Mouse (Mus musculus): ENCODE results near the gene 4930558K02Rik. TPM values are rescaled to one million over a fixed set of nuclear protein-coding genes. Genes with fewer than 3 reads are reported as not detected.

The 4930558K02Rik gene
- total RNA-seq, 2 experiments from 2014 or later = not detected

- DNase-seq (ENCODE audit: low spot score in 2 of 2) = no peak
- intact Hi-C loops (cut with DNase I) = no loop called here
These were observed 63.4 kb downstream of the 4930558K02Rik start for GRCm38 (mm10) chr1:161916036-161916435.

- intact Hi-C loops (cut with DNase I) = no loop called here
- DNase-seq (ENCODE audit: low spot score in 2 of 2) = no peak
These were observed 65.8 kb downstream of the 4930558K02Rik start for GRCm38 (mm10) chr1:161913648-161913984.

GRCm38 (mm10) chr1:161912940-161913647, 66.3 kb downstream of the 4930558K02Rik start:
- DNase-seq (ENCODE audit: low spot score in 2 of 2) = no peak
- intact Hi-C loops (cut with DNase I) = no loop called here

GRCm38 (mm10) chr1:161909074-161909473, 70.4 kb downstream of the 4930558K02Rik start:
- intact Hi-C loops (cut with DNase I) = no loop called here
- no peak for DNase-seq (ENCODE audit: low spot score in 2 of 2)

- DNase-seq (ENCODE audit: low spot score in 2 of 2) = no peak
- intact Hi-C loops (cut with DNase I) = no loop called here
These were observed 71.5 kb downstream of the 4930558K02Rik start for GRCm38 (mm10) chr1:161907795-161908457.

- intact Hi-C loops (cut with DNase I) = no loop called here
- DNase-seq (ENCODE audit: low spot score in 2 of 2) = no peak
These were observed 72.3 kb downstream of the 4930558K02Rik start for GRCm38 (mm10) chr1:161907111-161907510.

GRCm38 (mm10) chr1:161902692-161903452, 76.6 kb downstream of the 4930558K02Rik start:
- intact Hi-C loops (cut with DNase I) = no loop called here
- no peak for DNase-seq (ENCODE audit: low spot score in 2 of 2)

GRCm38 (mm10) chr1:161900129-161900528, 79.3 kb downstream of the 4930558K02Rik start:
- no peak for DNase-seq (ENCODE audit: low spot score in 2 of 2)
- intact Hi-C loops (cut with DNase I) = no loop called here

- DNase-seq (ENCODE audit: low spot score in 2 of 2) = no peak
- intact Hi-C loops (cut with DNase I) = no loop called here
These were observed 82.2 kb downstream of the 4930558K02Rik start for GRCm38 (mm10) chr1:161897235-161897634.

- intact Hi-C loops (cut with DNase I) = no loop called here
- no peak for DNase-seq (ENCODE audit: low spot score in 2 of 2)
These were observed 83.3 kb downstream of the 4930558K02Rik start for GRCm38 (mm10) chr1:161896130-161896529.

- intact Hi-C loops (cut with DNase I) = no loop called here
- no peak for DNase-seq (ENCODE audit: low spot score in 2 of 2)
These were observed 84.4 kb downstream of the 4930558K02Rik start for GRCm38 (mm10) chr1:161895014-161895413.

GRCm38 (mm10) chr1:161894553-161894952, 84.9 kb downstream of the 4930558K02Rik start:
- no peak for DNase-seq (ENCODE audit: low spot score in 2 of 2)
- intact Hi-C loops (cut with DNase I) = no loop called here

GRCm38 (mm10) chr1:161894126-161894525, 85.3 kb downstream of the 4930558K02Rik start:
- no peak for DNase-seq (ENCODE audit: low spot score in 2 of 2)
- intact Hi-C loops (cut with DNase I) = no loop called here

Other genes starting within 250 kb of the 4930558K02Rik start
- gene Fasl, start 191.1 kb downstream of the 4930558K02Rik start, total RNA-seq (2021) = not detected
- 10 to 100 TPM; 38.9 to 40.2 TPM for gene Suco, start 103.0 kb downstream of the 4930558K02Rik start, total RNA-seq (2021)
- gene Pigc, start 10.4 kb downstream of the 4930558K02Rik start, total RNA-seq (2021) = 10 to 100 TPM; 14.7 to 16.9 TPM